Mouse (Mus musculus): ENCODE data around the gene Ube2k. TPM values are rescaled to one million over a fixed set of nuclear protein-coding genes. Genes with fewer than 3 reads are reported as not detected.

Gene Ube2k
- total and polyA plus RNA-seq, 3 experiments, result 52.9 to 231 TPM; not detected in 1

DNA sequence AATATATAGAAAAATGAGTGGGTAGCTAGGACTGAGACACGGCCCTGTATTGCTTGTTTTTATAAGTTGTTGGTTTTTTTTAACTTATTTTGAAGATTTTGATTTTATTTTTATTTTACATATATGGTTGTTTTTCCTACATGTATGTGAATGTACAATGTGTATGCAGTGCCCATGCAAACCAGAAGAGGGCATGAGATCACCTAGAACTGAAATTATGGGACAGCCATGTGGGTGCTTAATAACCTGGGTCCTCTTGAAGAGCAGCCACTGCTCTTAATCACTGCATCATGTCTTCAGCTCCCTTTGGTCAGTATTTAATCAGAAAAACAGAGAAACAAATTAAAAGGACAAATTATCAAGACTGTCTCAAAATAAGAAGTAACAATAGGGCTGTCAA is 15.2 kb upstream of the Ube2k start:
- Histone ChIP-seq H3K4me3 (ENCODE audit: control insufficient read depth in 1 of 2, insufficient read depth in 1 of 2, low read depth in 2 of 2, low read length in 2 of 2) (no peak overlapping the region), H3K36me3 (ENCODE audit: control insufficient read depth in 1 of 2, insufficient read depth in 2 of 2, low read length in 2 of 2) (no peaks in the 10 kb centered on the region), H3K79me2 (ENCODE audit: control insufficient read depth, insufficient read depth, low read length, poor library complexity) (no peaks in the 10 kb centered on the region), H3K9me3 (replicated peaks; ENCODE audit: insufficient read depth, low read length) (no peaks in the 10 kb centered on the region), H3K27ac (ENCODE audit: control insufficient read depth, low read depth, low read length) (no peak overlapping the region), H3K9ac (ENCODE audit: control insufficient read depth, low read depth, low read length, poor library complexity, severe bottlenecking) (no peak overlapping the region), H3K4me1 (ENCODE audit: control insufficient read depth in 1 of 2, insufficient read depth in 2 of 2, low read length in 2 of 2) (no peaks in the 10 kb centered on the region), H3K27me3 (ENCODE audit: control insufficient read depth in 1 of 2, insufficient read depth in 2 of 2, low read length in 2 of 2) (no peaks in the 10 kb centered on the region)
- peak; percentile 73 for DNase-seq (ENCODE audit: low read depth, low spot score)
- TF ChIP-seq SMC3 (IDR thresholded peaks at IDR 0.05; ENCODE audit: low read depth, low read length) (peak; percentile 71), POLR2AphosphoS5 (IDR thresholded peaks at IDR 0.05; ENCODE audit: borderline replicate concordance, low read depth, low read length) (no peak), ZMIZ1 (IDR thresholded peaks at IDR 0.05; ENCODE audit: low read depth, low read length) (no peak), MXI1 (IDR thresholded peaks at IDR 0.05; ENCODE audit: low read depth, low read length) (0 out of 2 replicates have a peak, but pooled peaks have one; percentile 35), MAX (IDR thresholded peaks at IDR 0.05; ENCODE audit: low read length) (0 out of 2 replicates have a peak, but pooled peaks have one; percentile 21), ELF1 (IDR thresholded peaks at IDR 0.05; ENCODE audit: low read depth, low read length) (no peak), MAZ (IDR thresholded peaks at IDR 0.05; ENCODE audit: low read depth, low read length) (no peak), MYC (IDR thresholded peaks at IDR 0.05; ENCODE audit: low read depth, low read length) (peak; percentile 80; the same call in 1 of the 2 replicates), RAD21 (IDR thresholded peaks at IDR 0.05; ENCODE audit: low read depth, low read length) (peak; percentile 78), CTCF (IDR thresholded peaks at IDR 0.05 in 2 of 3, conservative IDR thresholded peaks at IDR 0.05 in 1 of 3; ENCODE audit: control insufficient read depth in 1 of 3, insufficient read depth in 1 of 3, low read depth in 2 of 3, low read length in 3 of 3, poor library complexity in 1 of 3, severe bottlenecking in 1 of 3) (peak; percentile 37 to 74 (median 38)), USF1 (IDR thresholded peaks at IDR 0.05; ENCODE audit: low read depth, low read length) (no peak), ZC3H11A (IDR thresholded peaks at IDR 0.05; ENCODE audit: low read depth, low read length) (peak; percentile 77)

DNA sequence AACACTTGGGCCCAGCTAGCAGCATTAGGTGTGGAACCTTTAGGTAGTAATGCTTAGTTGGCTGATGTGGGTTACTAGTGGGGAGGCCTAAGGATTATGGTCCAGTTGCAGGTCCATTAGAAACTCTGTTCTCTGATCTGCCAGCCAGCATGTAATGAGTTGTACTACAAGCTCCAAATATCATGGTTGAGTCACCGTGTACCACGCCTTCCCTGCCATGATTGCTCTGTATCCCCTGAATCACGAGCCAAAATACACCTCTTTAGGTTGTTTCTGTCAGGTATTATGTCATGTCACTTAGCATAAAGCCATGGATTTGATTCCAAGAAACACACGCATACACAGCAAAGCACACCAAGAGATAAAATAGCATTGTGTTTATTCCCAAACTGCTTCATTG is 12.2 kb upstream of the Ube2k start:
- H3K79me2 ChIP-seq (ENCODE audit: control insufficient read depth, insufficient read depth, low read length, poor library complexity), result no peaks in the 10 kb centered on the region
- TF ChIP-seq MEF2A (IDR thresholded peaks at IDR 0.05; ENCODE audit: extremely low read depth, insufficient replicate concordance, low read depth, low read length, poor library complexity, severe bottlenecking) (no peak), CTCF (IDR thresholded peaks at IDR 0.05 in 2 of 3, conservative IDR thresholded peaks at IDR 0.05 in 1 of 3; ENCODE audit: control insufficient read depth in 1 of 3, insufficient read depth in 1 of 3, low read depth in 2 of 3, low read length in 3 of 3, poor library complexity in 1 of 3, severe bottlenecking in 1 of 3) (no peak), ZNF384 (IDR thresholded peaks at IDR 0.05; ENCODE audit: low read depth, low read length) (no peak), ZMIZ1 (IDR thresholded peaks at IDR 0.05; ENCODE audit: low read depth, low read length) (no peak), USF2 (IDR thresholded peaks at IDR 0.05; ENCODE audit: borderline replicate concordance in 1 of 2, insufficient read depth in 1 of 2, low read depth in 1 of 2, low read length in 2 of 2) (no peak), POLR2AphosphoS2 (IDR thresholded peaks at IDR 0.05; ENCODE audit: low read length) (no peak), CHD2 (IDR thresholded peaks at IDR 0.05; ENCODE audit: low read length) (no peak), MAX (IDR thresholded peaks at IDR 0.05; ENCODE audit: low read length) (no peak), ETS1 (IDR thresholded peaks at IDR 0.05; ENCODE audit: low read depth, low read length) (no peak), CHD1 (IDR thresholded peaks at IDR 0.05; ENCODE audit: low read depth, low read length) (no peak), JUND (IDR thresholded peaks at IDR 0.05; ENCODE audit: low read depth, low read length) (no peak), POLR2A (IDR thresholded peaks at IDR 0.05; ENCODE audit: control insufficient read depth in 1 of 2, insufficient read depth in 1 of 2, low read depth in 1 of 2, low read length in 2 of 2, poor library complexity in 1 of 2) (no peak), TBP (IDR thresholded peaks at IDR 0.05; ENCODE audit: low read depth, low read length) (no peak)
- peaks cover 3 to 9% of the 10 kb centered on the region in 2 experiments for H3K4me1 ChIP-seq (ENCODE audit: control insufficient read depth in 1 of 2, insufficient read depth in 2 of 2, low read length in 2 of 2)
- no peaks in the 10 kb centered on the region for H3K9me3 ChIP-seq (replicated peaks; ENCODE audit: insufficient read depth, low read length)
- DNase-seq (ENCODE audit: low read depth, low spot score), result no peak
- no peaks in the 10 kb centered on the region for H3K27me3 ChIP-seq (ENCODE audit: control insufficient read depth in 1 of 2, insufficient read depth in 2 of 2, low read length in 2 of 2)
- H3K27ac ChIP-seq (ENCODE audit: control insufficient read depth, low read depth, low read length), result no peak overlapping the region
- H3K9ac ChIP-seq (ENCODE audit: control insufficient read depth, low read depth, low read length, poor library complexity, severe bottlenecking), result no peak overlapping the region
- peaks cover 0 to 8% of the 10 kb centered on the region in 2 experiments; a peak in 2 of 4 replicates for H3K36me3 ChIP-seq (ENCODE audit: control insufficient read depth in 1 of 2, insufficient read depth in 2 of 2, low read length in 2 of 2)
- no peak overlapping the region for H3K4me3 ChIP-seq (ENCODE audit: control insufficient read depth in 1 of 2, insufficient read depth in 1 of 2, low read depth in 2 of 2, low read length in 2 of 2)
